Mouse (Mus musculus) small intestine, adult 2 months (tissue): ENCODE data around the gene Hivep2. TPM values are rescaled to one million over a fixed set of nuclear protein-coding genes. Genes with fewer than 3 reads are reported as not detected.

Source experiments
- H3K27ac ChIP-seq: fragments of 200-500 bp; 2 replicates; pipeline ENCODE4 v1.5.1; 2012; ENCODE audit warnings: low read depth, low read length, control low read depth, inconsistent platforms; ENCODE audit not compliant: insufficient read depth
- H3K27me3 ChIP-seq: fragments of 200-500 bp; 2 replicates; pipeline ENCODE4 v1.6.1; 2012; ENCODE audit warnings: mild to moderate bottlenecking, moderate library complexity, low read length, inconsistent platforms; ENCODE audit not compliant: control insufficient read depth, insufficient read depth
- H3K36me3 ChIP-seq: fragments of 200-500 bp; 2 replicates; pipeline ENCODE4 v1.6.1; 2012; ENCODE audit warnings: mild to moderate bottlenecking, low read length, control low read depth, inconsistent platforms; ENCODE audit not compliant: control insufficient read depth, insufficient read depth
- H3K4me1 ChIP-seq: fragments of 200-500 bp; 2 replicates; pipeline ENCODE4 v1.6.1; 2012; ENCODE audit warnings: low read length, inconsistent platforms, mixed read lengths; ENCODE audit not compliant: control insufficient read depth, insufficient read depth, insufficient read length
- H3K4me3 ChIP-seq: fragments of 200-500 bp; 2 replicates; pipeline ENCODE4 v1.5.1; 2012; ENCODE audit warnings: low read depth, mild to moderate bottlenecking, control low read depth, inconsistent platforms, low read length, moderate library complexity
- CTCF ChIP-seq: fragments of 200-500 bp; IDR thresholded peaks from 2 replicates; pipeline ENCODE4 v1.5.1; 2012; ENCODE audit warnings: low read depth, mild to moderate bottlenecking, control low read depth, inconsistent platforms, low read length, moderate library complexity, mixed read lengths; ENCODE audit not compliant: insufficient replicate concordance, insufficient read length; ENCODE audit errors: extremely low read depth
- POLR2A ChIP-seq: fragments of 200-500 bp; IDR thresholded peaks from 2 replicates; pipeline ENCODE4 v1.6.1; 2012; ENCODE audit warnings: low read depth, mild to moderate bottlenecking, control low read depth, inconsistent platforms, low read length, moderate library complexity
- WGBS: fragments of 180-500 bp; shearing (Covaris S2); methylation state at CpG from one replicate; pipeline ENCODE4 v1.1.7; 2018; 5-methylcytosine and 5-hydroxymethylcytosine counted together
- polyA plus RNA-seq: library from polyadenylated mRNA; depleted of rRNA; stranded (reverse); fragments of >200 nt; gene quantifications from 2 replicates; pipeline ENCODE4 v1.2.3, GENCODE M21; 2012

Gene Hivep2
- polyA plus RNA-seq, 1 experiment: 4.2 TPM

GRCm38 (mm10) chr10:14054860-14055259 lies 89.0 kb downstream of the Hivep2 start:
- Histone ChIP-seq H3K4me3 (no peak overlapping the region), H3K36me3 (no peaks in the 10 kb centered on the region)
- 72% methylated on average over 4 of the region's 4 CpGs for WGBS

GRCm38 (mm10) chr10:14055533-14055981 lies 89.7 kb downstream of the Hivep2 start:
- WGBS: 64% methylated on average over 9 of the region's 9 CpGs
- no peak overlapping the region for H3K4me3 ChIP-seq
- H3K36me3 ChIP-seq: no peaks in the 10 kb centered on the region
- H3K4me1 ChIP-seq: peaks cover 6% of the 10 kb centered on the region
- peak overlapping the region; percentile 44 for H3K27ac ChIP-seq
- H3K27me3 ChIP-seq: no peaks in the 10 kb centered on the region
- no peak for TF ChIP-seq POLR2A
- TF ChIP-seq CTCF: no peak

More at GRCm38 (mm10) chr10:14054860-14055259, 89.0 kb downstream of the Hivep2 start:
- no peaks in the 10 kb centered on the region for H3K27me3 ChIP-seq
- H3K27ac ChIP-seq: no peak overlapping the region
- no peak for TF ChIP-seq POLR2A
- peaks cover 6% of the 10 kb centered on the region for H3K4me1 ChIP-seq

GRCm38 (mm10) chr10:14056057-14056456 lies 90.2 kb downstream of the Hivep2 start:
- Histone ChIP-seq H3K36me3 (no peaks in the 10 kb centered on the region), H3K4me1 (peaks cover 6% of the 10 kb centered on the region), H3K27ac (peak overlapping the region; percentile 44; the same call in 1 of the 2 replicates), H3K27me3 (no peaks in the 10 kb centered on the region), H3K4me3 (no peak overlapping the region)
- no peak for TF ChIP-seq POLR2A
- no peak for TF ChIP-seq CTCF
- 92% methylated on average over 4 of the region's 4 CpGs for WGBS

GRCm38 (mm10) chr10:14056584-14057451 lies 90.9 kb downstream of the Hivep2 start:
- H3K4me3 ChIP-seq: no peak overlapping the region
- WGBS: 70% methylated on average over 8 of the region's 8 CpGs
- TF ChIP-seq CTCF: no peak
- no peak for TF ChIP-seq POLR2A
- peaks cover 6% of the 10 kb centered on the region for H3K4me1 ChIP-seq
- no peaks in the 10 kb centered on the region for H3K27me3 ChIP-seq
- peak overlapping the region; percentile 10; the same call in 1 of the 2 replicates for H3K27ac ChIP-seq
- no peaks in the 10 kb centered on the region for H3K36me3 ChIP-seq

GRCm38 (mm10) chr10:14057841-14058605 lies 92.1 kb downstream of the Hivep2 start:
- H3K27me3 ChIP-seq: no peaks in the 10 kb centered on the region
- TF ChIP-seq POLR2A (no peak), CTCF (no peak)
- no peak overlapping the region for H3K27ac ChIP-seq
- peaks cover 6% of the 10 kb centered on the region for H3K4me1 ChIP-seq
- H3K4me3 ChIP-seq: no peak overlapping the region
- no peaks in the 10 kb centered on the region for H3K36me3 ChIP-seq
- 82% methylated on average over 11 of the region's 11 CpGs for WGBS

GRCm38 (mm10) chr10:14058742-14059141 lies 92.9 kb downstream of the Hivep2 start:
- no peak overlapping the region for H3K27ac ChIP-seq
- 68% methylated on average over 2 of the region's 2 CpGs for WGBS
- H3K36me3 ChIP-seq: no peaks in the 10 kb centered on the region
- H3K27me3 ChIP-seq: no peaks in the 10 kb centered on the region
- H3K4me1 ChIP-seq: peaks cover 6% of the 10 kb centered on the region
- no peak overlapping the region for H3K4me3 ChIP-seq
- TF ChIP-seq CTCF: no peak

GRCm38 (mm10) chr10:14059581-14059980 lies 93.7 kb downstream of the Hivep2 start:
- H3K27me3 ChIP-seq: no peaks in the 10 kb centered on the region
- no peak overlapping the region for H3K4me3 ChIP-seq

More at GRCm38 (mm10) chr10:14059581-14059980, 93.7 kb downstream of the Hivep2 start:
- 81% methylated on average over 2 of the region's 2 CpGs for WGBS
- Histone ChIP-seq H3K27ac (no peak overlapping the region), H3K4me1 (peaks cover 6% of the 10 kb centered on the region), H3K36me3 (no peaks in the 10 kb centered on the region)
- TF ChIP-seq CTCF (no peak), POLR2A (no peak)
